Mouse (Mus musculus): ENCODE data around the gene Gm12216. TPM values are rescaled to one million over a fixed set of nuclear protein-coding genes. Genes with fewer than 3 reads are reported as not detected.
A peak's percentile ranks its signal among the peaks of the same experiment; 100 is the strongest.

Gene Gm12216
- total RNA-seq, 2 experiments from 2014 or later = 1.6 TPM

GRCm38 (mm10) chr11:53800036-53800435 is 59.0 kb downstream of the Gm12216 start:
- intact Hi-C loops (cut with DNase I) = no loop called here
- DNase-seq = no peak

DNA sequence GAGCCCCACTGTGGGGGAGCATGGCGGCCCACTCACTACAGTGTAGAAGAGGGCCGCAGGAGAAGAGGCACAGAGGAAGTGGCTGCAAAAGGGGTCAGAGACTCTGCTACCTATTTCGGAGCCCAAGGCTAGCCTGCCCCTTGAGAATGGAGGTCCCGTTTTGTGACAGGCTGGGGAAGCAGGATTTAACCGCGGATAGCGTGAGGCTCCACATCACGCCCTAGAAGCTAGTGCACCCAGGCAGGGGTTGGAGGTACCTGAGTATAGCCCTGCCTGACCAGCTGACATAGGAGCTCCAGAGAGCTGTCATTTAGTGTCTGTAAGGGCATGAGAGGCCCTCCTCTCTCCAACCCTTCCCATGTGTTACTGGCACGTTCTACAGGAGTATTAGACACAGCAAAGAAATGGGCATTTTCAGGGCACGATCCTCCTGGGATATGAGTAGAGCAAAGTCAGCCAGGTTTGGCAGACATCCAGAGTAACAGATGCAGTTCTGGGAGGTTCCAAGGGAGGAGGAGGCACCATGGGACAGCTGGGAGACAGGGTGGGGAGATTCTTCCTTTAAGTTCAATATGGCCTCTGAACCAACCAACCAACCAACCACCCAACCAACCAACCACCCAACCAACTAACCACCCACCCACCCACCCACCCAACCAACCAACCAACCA is 60.9 kb downstream of the Gm12216 start:
- DNase-seq = no peak
- intact Hi-C loops (cut with DNase I) = no loop called here

DNA sequence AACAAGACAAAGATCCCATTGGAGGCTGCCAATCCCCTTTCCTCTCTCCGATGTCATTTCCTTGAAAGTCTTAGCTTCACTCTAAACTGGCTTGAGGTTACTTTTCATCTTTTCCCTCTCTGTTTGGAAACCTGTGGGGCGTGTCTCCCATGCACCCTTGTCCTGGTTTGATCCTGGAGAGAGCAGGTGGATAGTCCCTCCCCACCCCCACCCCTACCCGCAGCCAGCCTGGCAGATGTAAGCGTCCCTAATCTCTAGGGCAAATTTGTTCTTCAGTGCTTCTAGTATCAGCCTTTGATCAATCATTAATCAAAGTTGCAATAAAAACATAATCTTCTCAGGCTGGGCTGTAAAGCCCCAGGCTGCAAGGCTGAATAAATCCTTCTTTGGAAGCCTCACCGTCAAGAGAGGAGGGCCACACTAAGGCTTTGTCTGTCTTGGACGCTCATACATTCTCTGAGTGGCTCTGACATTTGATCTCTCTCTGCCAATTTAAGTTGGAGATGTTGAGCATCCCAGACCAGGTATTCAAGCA is 61.6 kb downstream of the Gm12216 start:
- intact Hi-C loops (cut with DNase I) = loop anchor here (2.0 kb wide), 1 partner anchor 35 kb away; no protein-coding TSS in a partner anchor
- no peak for DNase-seq

DNA sequence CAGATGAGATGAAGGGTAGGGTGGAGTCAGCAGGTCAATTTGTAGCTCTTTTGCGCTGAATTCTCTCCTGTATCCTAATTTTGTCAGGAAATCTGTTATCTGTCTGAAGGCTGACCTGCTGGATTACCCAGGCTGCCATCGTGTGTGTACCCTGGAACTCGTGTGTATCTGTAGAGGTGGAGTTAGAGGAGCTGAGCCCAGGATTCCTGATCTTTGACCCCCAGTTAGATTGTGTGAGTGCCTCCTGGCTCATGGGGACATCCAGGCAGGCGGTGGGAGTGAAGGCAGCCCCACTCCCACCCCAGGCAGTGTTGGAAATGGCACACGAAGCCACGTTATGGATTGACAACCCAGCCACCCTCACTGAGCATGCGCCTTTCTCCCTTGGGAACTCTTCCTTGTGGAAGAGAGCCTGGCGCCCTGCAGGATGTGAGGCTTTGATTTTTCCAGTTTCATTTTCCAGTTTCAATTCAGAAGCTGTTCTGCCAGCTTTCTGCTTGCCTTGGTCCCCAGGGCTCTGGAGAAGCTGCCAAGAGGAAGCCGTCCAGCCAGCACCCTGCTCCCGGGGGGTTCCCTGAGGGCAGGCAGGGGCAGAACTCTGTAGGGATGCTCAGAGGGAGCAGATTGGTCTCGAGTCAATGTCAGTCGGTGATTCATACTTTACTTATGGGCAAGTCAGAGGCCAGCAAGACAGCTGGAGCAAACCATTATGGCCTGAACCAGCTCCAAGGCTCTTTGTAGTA is 62.5 kb downstream of the Gm12216 start:
- intact Hi-C loops (cut with DNase I) = loop anchor here (2.0 kb wide), 1 partner anchor 34 kb away; no protein-coding TSS in a partner anchor
- peak; percentile 74 to 75 for DNase-seq

DNA sequence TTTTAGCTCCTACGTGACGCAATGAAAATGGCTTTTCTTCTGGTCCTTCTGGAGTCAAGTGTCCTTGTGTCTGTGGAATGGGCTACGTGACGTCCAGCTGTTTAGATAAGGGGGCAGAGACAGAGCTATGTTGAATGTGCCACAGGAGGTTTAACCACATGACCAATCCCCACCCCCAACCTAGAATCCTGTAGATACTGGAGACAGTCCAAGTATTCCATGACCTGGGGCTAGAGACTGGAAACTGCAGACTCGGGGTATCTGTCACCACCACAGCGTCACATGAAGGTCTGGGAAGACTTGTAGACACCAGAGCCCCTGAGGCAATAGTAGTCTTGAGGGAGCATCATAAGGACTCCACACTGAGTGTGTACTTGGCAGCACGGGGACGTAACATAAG is 63.2 kb downstream of the Gm12216 start:
- intact Hi-C loops (cut with DNase I) = loop anchor here (2.0 kb wide), 2 partner anchors 25 to 33 kb away; partner anchors contain the start of gene Irf1

DNA sequence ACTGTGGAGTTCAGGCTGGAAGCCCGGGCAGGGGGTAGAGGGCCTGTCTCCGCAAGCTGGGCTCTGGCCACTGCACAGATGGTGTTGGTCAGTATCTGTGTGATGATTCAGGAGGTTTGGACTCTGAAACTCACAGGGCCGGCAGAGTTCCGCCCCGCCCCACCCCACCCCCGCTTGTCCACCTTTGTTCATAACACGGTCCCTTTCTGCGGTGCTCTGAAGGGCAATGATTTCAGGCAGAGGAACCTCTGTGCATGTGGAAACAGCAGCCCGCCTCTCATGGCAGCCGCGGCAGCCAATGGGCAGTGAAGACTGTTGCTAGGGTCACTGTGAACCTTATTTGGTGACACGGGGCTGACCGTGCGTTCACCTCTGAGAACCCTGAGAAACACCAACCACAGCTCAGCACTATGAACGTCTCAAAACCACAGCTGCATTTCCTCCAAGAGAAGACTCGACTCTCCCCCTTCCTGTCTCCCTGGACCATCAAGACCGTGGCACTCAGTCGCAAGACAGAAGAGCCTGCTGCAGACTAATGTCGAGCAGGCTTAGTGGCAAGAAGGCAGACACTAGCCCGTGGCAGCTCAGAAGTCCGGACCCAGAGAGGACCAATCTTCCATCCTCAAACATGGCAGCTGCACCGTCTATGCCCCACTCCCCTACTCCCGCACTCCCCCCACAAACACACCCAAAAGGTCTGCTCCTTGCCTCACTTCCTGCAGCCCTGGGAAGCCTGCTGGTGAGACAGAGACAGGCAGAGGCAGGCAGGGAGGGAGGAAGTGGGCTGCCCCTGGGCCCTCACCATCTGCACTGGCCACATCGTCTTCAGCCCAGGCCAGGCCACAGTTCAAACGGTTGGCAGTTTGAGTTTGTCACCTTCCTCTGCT is 64.1 kb downstream of the Gm12216 start:
- intact Hi-C loops (cut with DNase I) = loop anchor here (2.0 kb wide), 1 partner anchor 24 kb away; the partner anchor contains the start of gene Irf1
- DNase-seq = peak; percentile 55 to 56

More for the DNA sequence above, 63.2 kb downstream of the Gm12216 start:
- DNase-seq = no peak

GRCm38 (mm10) chr11:53794015-53794414 is 65.0 kb downstream of the Gm12216 start:
- peak in 1 of 2 experiments; percentile 41 for DNase-seq
- intact Hi-C loops (cut with DNase I) = loop anchor here (2.0 kb wide), 1 partner anchor 23 kb away; the partner anchor contains the start of gene Irf1

DNA sequence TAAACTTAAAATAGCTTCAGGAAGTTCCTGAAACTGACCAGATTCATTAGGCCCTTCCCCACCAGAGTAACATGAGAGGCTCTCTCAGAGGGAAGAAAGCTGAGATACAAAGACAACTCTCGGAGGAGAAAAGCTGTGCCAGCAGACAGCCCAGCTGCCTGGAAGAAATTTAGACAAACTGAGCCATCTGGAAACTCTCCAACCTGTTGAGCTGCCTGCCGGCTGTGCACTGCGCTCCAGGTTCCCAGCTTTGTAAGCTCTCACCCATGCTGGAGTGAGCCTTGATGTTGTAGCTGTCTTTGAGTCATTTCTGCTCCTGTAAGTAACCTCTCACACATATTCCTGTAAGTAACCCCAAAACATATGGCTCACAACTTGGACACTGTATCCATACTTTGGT is 66.1 kb downstream of the Gm12216 start:
- no peak for DNase-seq
- intact Hi-C loops (cut with DNase I) = no loop called here

DNA sequence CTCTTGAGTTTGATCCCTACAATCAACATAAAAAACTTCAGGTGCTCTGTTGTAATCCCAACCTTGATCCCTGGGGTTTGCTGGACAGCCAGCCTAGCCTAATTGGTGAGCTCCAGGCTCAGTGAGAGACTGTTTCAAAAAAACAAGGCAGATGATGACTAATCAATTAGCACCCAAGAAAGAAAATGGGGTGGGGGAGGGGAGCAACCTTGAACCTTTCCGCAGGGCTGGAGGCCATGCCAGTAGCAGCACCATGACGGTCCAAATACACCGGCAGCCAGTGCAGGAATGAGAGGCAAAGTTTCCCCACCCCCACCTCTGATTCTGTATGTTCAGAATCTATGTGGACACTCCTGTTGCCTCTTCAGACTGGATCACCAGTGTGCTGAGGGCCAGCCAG is 69.8 kb downstream of the Gm12216 start:
- intact Hi-C loops (cut with DNase I) = no loop called here
- DNase-seq = no peak

GRCm38 (mm10) chr11:53788196-53788595 is 70.9 kb downstream of the Gm12216 start:
- intact Hi-C loops (cut with DNase I) = no loop called here

DNA sequence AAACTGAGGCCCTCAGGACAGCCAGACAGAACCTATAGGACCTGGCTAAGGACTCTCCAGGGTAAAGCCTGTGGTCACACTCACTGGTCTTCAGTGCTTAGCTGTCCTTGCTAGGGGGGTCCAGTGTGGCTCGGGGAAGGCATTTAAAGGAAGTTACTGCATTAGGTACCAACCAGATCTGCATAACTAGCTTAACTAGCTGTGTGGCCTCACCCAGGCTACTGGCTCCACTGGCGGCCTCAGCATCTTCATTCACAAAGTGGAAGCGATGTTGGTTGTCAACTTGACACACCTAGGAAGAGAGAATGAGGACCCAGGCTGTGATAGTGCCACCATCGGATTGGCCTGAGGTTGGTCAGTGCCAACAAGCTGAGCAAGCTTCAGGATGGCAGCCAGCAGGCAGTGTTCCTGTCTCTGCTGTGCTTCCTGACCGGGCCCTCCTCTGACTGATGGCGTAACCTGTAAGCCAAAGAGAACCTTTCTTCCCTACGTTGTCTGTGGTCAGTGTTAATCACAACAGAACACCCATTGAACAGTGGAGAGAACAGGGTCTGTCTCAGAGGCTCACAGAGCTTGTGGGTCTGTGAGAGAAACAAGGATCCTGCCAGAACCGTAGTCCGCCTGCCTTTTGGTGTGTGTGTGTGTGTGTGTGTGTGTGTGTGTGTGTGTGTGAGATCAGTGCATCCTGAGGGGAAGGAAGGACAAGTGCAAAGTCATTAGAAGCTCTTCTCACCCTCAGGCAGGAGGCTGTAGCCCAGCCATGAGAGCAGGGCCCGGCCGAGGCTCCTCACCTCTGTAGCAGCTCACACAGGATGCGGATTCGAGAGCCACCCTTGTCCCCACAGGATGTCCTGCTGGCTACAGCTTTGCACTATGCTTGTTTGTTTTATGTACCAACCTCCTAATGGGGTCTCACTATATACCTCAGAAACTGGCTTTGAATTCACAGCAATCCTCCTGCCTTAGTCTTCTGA is 72.7 kb downstream of the Gm12216 start:
- DNase-seq = no peak
- intact Hi-C loops (cut with DNase I) = no loop called here

More at GRCm38 (mm10) chr11:53788196-53788595, 70.9 kb downstream of the Gm12216 start:
- peak; percentile 58 to 64 for DNase-seq

DNA sequence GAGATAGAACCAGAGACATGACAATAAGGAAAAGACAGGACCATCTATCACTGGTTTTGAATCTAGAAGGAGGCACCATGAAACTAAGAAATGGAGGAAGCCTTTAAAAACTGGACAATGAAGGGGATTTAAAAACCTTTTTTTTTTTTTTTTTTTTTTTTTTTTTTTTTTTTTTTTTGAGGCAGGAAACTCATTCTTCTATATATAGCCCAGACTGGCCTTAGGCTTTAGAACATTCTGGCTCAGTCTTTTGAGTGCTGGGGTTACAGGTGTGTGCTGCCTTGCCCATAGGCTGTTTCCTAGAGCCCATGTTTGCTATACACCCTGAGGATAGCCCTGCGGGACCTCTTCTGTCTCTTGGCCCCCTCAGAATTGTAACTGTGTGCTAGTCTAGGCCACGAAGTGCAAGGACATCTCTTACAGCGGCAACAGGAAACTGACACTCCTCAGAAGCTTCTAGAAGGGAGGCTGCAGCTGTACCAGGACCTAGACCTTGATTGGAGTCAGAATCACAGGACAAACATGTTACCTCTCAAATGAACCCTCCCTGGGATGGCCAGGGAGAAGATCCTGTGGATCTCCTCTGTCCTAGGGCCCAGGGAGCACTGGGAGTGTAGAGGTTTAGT is 73.6 kb downstream of the Gm12216 start:
- DNase-seq = no peak
- intact Hi-C loops (cut with DNase I) = no loop called here

DNA sequence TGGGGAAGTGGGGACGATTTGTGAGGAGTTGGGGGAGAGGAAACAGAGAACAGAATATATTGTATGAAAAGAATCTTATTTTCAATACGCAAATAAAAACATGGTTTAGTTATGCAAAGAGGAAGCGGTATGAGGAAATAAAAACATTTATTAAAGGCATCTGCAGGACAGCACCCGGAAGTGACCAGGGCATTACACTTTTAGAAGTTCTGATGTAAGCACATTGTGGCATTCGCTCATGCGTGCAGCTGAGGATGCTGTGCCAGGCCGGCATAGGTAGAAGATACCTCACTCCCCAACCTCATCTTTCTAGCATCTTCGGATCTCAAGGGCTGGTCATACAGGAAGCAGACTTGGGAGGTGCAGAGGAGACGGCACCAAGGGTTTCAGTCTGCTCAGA is 75.8 kb downstream of the Gm12216 start:
- intact Hi-C loops (cut with DNase I) = no loop called here
- no peak for DNase-seq

GRCm38 (mm10) chr11:53781964-53782363 is 77.1 kb downstream of the Gm12216 start:
- intact Hi-C loops (cut with DNase I) = no loop called here
- no peak for DNase-seq

GRCm38 (mm10) chr11:53781201-53781775 is 77.8 kb downstream of the Gm12216 start:
- intact Hi-C loops (cut with DNase I) = no loop called here
- DNase-seq = no peak

GRCm38 (mm10) chr11:53780262-53780661 is 78.8 kb downstream of the Gm12216 start:
- no peak for DNase-seq
- intact Hi-C loops (cut with DNase I) = no loop called here

GRCm38 (mm10) chr11:53779808-53780207 is 79.2 kb downstream of the Gm12216 start:
- no peak for DNase-seq
- intact Hi-C loops (cut with DNase I) = no loop called here

- DNase-seq = no peak
- intact Hi-C loops (cut with DNase I) = no loop called here
Measured at GRCm38 (mm10) chr11:53778455-53778854, 80.6 kb downstream of the Gm12216 start.

All from heart, postnatal 36 days (tissue).